Comparison of ENCODE assay signal across 9 mouse cellular contexts in genomic region chr13:56554409-56554808, GRCm38 (mm10). TPM values are rescaled to one million over a fixed set of nuclear protein-coding genes. Genes with fewer than 3 reads are reported as not detected.
DNase-seq lines count a peak whose midpoint lies in the region; ATAC-seq and TF ChIP-seq lines count a peak whose summit lies in the region.
"Had no signal": no experiment of that assay in that cellular context is flagged by ENCODE, and none has a peak within 500 bp of the region (broad histone marks: within the 10 kb centered on the region; RNA-seq: fewer than 3 reads in every experiment).

No protein-coding gene starts in this region.

- peak; percentile 48; the same call in 1 of the 2 replicates for ATAC-seq in lung, embryonic 14.5 days (ENCODE audit: insufficient read depth)

- DNase-seq in lung, embryonic 14.5 days, result peak; percentile 78
- no peak for DNase-seq in lung, adult 18-20 months
- peak; percentile 86 for DNase-seq in ZHBTc4 (ENCODE audit: low read depth, low spot score)
- DNase-seq in forelimb bud, embryonic 11.5 days (ENCODE audit: low read depth, low spot score), result peak; percentile 46
- peak; percentile 69 to 75 for DNase-seq in left cerebral cortex, postnatal 14 days (ENCODE audit: low spot score in 2 of 2)
- peak; percentile 70 to 74 for DNase-seq in right cerebral cortex, adult 2 months (ENCODE audit: low spot score in 2 of 2)
- no peak for DNase-seq in urinary bladder, adult 2 months (ENCODE audit: low spot score)
- DNase-seq in heart, postnatal 10 days, result no peak

- no peak overlapping the region for H3K9ac ChIP-seq in lung, embryonic 14.5 days

- no peaks in the 10 kb centered on the region for H3K4me1 ChIP-seq in lung, embryonic 14.5 days (ENCODE audit: insufficient read depth)

- H3K9me3 ChIP-seq in lung, embryonic 14.5 days (ENCODE audit: low read depth, low read length), result no peaks in the 10 kb centered on the region
- H3K9me3 ChIP-seq: megakaryocyte, embryonic 14.5 days had no signal

- no peaks in the 10 kb centered on the region for H3K27me3 ChIP-seq in lung, embryonic 14.5 days (ENCODE audit: insufficient read depth, low read length)

- peak; percentile 71 for TF ChIP-seq CTCF in lung, embryonic 14.5 days (IDR thresholded peaks at IDR 0.05; ENCODE audit: low read depth)

- WGBS in lung, embryonic 14.5 days, result 5% methylated on average over 2 of the region's 2 CpGs

- intact Hi-C loops in left cerebral cortex, postnatal 14 days (cut with DNase I), result loop anchor here (10.0 kb wide), 1 partner anchor 710 kb away; no protein-coding TSS in a partner anchor
- intact Hi-C loops in heart, postnatal 10 days (cut with DNase I), result loop anchor here (2.0 to 10.0 kb wide), 3 partner anchors 80 to 710 kb away; no protein-coding TSS in a partner anchor

- H3K36me3 ChIP-seq in lung, embryonic 14.5 days (ENCODE audit: insufficient read depth), result no peaks in the 10 kb centered on the region

- no peak overlapping the region for H3K4me3 ChIP-seq in lung, embryonic 14.5 days (ENCODE audit: low read depth, low read length)
- H3K4me3 ChIP-seq: megakaryocyte, embryonic 14.5 days had no signal

- no peak overlapping the region for H3K27ac ChIP-seq in lung, embryonic 14.5 days (ENCODE audit: low read depth)

- H3K4me2 ChIP-seq in lung, embryonic 14.5 days, result no peak overlapping the region

RNA-seq across cellular contexts. Expression of gene Lect2, which starts 6.1 kb away (rescaled TPM):
- not detected in 2 replicates for polyA plus RNA-seq in lung, embryonic 14.5 days (2014; fragmentation: Nextera tagmentation; extraction: Ambion mirVana)
- not detected for total RNA-seq in left cerebral cortex, postnatal 14 days (2021)
- polyA plus RNA-seq in urinary bladder, adult 2 months (2012; rRNA removed), result not detected in 2 replicates
- total RNA-seq in heart, postnatal 10 days (2021), result not detected

RNA-seq across cellular contexts. Expression of gene Fbxl21, which starts 32.1 kb away (rescaled TPM):
- polyA plus RNA-seq in lung, embryonic 14.5 days (2014; fragmentation: Nextera tagmentation; extraction: Ambion mirVana), result 1.7 and 2.2 TPM in 2 replicates
- 1 to 10 TPM; 3.1 to 4.0 TPM for total RNA-seq in left cerebral cortex, postnatal 14 days (2021)
- polyA plus RNA-seq in urinary bladder, adult 2 months (2012; rRNA removed), result 2.8 and 3.7 TPM in 2 replicates
- total RNA-seq in heart, postnatal 10 days (2021), result 1 to 10 TPM; 1.0 to 1.1 TPM

RNA-seq across cellular contexts. Expression of gene Tgfbi, which starts 54.9 kb away (rescaled TPM):
- polyA plus RNA-seq in lung, embryonic 14.5 days (2014; fragmentation: Nextera tagmentation; extraction: Ambion mirVana), result 165 and 171 TPM in 2 replicates
- total RNA-seq in left cerebral cortex, postnatal 14 days (2021), result 1 to 10 TPM; 3.5 TPM
- polyA plus RNA-seq in urinary bladder, adult 2 months (2012; rRNA removed), result 151 and 155 TPM in 2 replicates
- 10 to 100 TPM; 18.6 to 21.2 TPM for total RNA-seq in heart, postnatal 10 days (2021)

Comparison
In these comparisons a context has a peak if more than half of its experiments do, and no peak if none do; other contexts are left out.
1. DNase-seq: peak in lung, embryonic 14.5 days (single experiment), ZHBTc4 (single experiment), forelimb bud, embryonic 11.5 days (single experiment), left cerebral cortex, postnatal 14 days (2 of 2) and right cerebral cortex, adult 2 months (2 of 2); none in lung, adult 18-20 months (0 of 2), urinary bladder, adult 2 months (single experiment) and heart, postnatal 10 days (0 of 2).
2. RNA of gene Tgfbi, which starts 54.9 kb away (total RNA-seq): 18.6 to 21.2 TPM in heart, postnatal 10 days; 3.5 TPM in left cerebral cortex, postnatal 14 days; every median in the first group is over 4 times any median in the second.